Mouse (Mus musculus) lung, adult 2 months (tissue): ENCODE measurements around the gene Dapk3.

Experiments used
- CTCF ChIP-seq: fragments of 200-500 bp; IDR thresholded peaks from 2 replicates; pipeline ENCODE4 v1.5.1; 2011; ENCODE audit warnings: mild to moderate bottlenecking, low read length, control low read depth; ENCODE audit not compliant: insufficient read depth
- POLR2A ChIP-seq: fragments of 200-500 bp; IDR thresholded peaks from 2 replicates; pipeline ENCODE4 v1.6.1; 2011; ENCODE audit warnings: low read depth, mild to moderate bottlenecking, control low read depth, low read length, borderline replicate concordance; ENCODE audit errors: extremely low read depth

DNA sequence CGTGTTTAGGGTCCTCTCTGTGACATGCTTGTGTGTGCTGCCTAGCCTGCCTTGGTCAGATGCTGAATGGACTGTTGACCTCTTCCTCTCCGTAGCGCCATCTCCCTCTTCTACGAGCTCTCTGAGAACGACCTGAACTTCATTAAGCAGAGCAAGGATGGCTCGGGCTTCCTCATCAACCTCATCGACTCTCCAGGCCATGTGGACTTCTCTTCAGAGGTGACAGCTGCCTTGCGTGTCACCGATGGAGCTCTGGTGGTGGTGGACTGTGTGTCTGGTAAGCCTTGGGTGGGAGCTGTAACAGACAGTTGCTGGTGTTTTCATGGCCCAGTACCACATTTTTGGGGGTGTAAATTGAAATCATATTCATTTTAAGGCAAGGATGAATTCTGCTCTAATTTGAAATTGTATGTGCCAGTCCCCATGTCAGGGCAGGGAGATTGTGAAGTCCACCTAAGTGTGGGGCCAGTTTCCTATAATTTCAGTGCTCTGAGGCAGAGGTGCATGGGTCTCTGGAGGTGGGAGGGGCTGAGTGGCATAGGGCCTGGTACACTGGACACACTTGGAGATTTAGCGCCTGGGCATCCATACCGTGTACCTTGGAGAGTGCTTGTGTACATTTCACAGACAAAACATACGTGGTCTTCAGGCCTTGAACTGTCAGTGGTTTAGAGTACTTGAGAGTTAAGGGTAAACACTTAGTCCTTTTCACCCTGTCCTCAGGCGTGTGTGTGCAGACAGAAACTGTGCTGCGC is 4.7 kb upstream of the Dapk3 start:
- TF ChIP-seq CTCF (no peak), POLR2A (no peak)
